Mouse (Mus musculus) midbrain, embryonic 13.5 days (tissue): ENCODE results near the gene Ikzf1. TPM values are rescaled to one million over a fixed set of nuclear protein-coding genes. Genes with fewer than 3 reads are reported as not detected.
A peak's percentile ranks its signal among the peaks of the same experiment; 100 is the strongest.

Source experiments
- ATAC-seq: fragments of 200-750 bp; cut with Nextera tagmentation; 2 replicates; pipeline ENCODE4 v1.8.0; 2017; ENCODE audit warnings: mild to moderate bottlenecking, moderate TSS enrichment, moderate library complexity
- H3K27ac ChIP-seq: fragments of 300-500 bp; sonication (generic); 2 replicates; pipeline ENCODE4 v1.5.1; 2015; ENCODE audit warnings: inconsistent platforms, mild to moderate bottlenecking, moderate library complexity
- H3K27me3 ChIP-seq: fragments of 300-500 bp; sonication (generic); 2 replicates; pipeline ENCODE4 v1.6.1; 2015; ENCODE audit warnings: mild to moderate bottlenecking, inconsistent platforms
- H3K36me3 ChIP-seq: fragments of 300-500 bp; sonication (generic); 2 replicates; pipeline ENCODE4 v1.6.1; 2015; ENCODE audit warnings: mild to moderate bottlenecking, inconsistent platforms
- H3K4me1 ChIP-seq: fragments of 300-500 bp; sonication (generic); replicated peaks from 2 replicates; pipeline ENCODE4 v1.6.1; 2015; ENCODE audit warnings: inconsistent platforms
- H3K4me2 ChIP-seq: fragments of 300-500 bp; sonication (generic); replicated peaks from 2 replicates; pipeline ENCODE4 v1.6.1; 2015; ENCODE audit warnings: moderate library complexity, mild to moderate bottlenecking, inconsistent platforms
- H3K4me3 ChIP-seq: fragments of 300-500 bp; sonication (generic); replicated peaks from 2 replicates; pipeline ENCODE4 v1.5.1; 2015; ENCODE audit warnings: mild to moderate bottlenecking, inconsistent platforms
- H3K9ac ChIP-seq: fragments of 300-500 bp; sonication (generic); replicated peaks from 2 replicates; pipeline ENCODE4 v1.6.1; 2015; ENCODE audit warnings: mild to moderate bottlenecking, inconsistent platforms
- H3K9me3 ChIP-seq: fragments of 300-500 bp; sonication (generic); 2 replicates; pipeline ENCODE4 v1.6.1; 2016; ENCODE audit warnings: mild to moderate bottlenecking, inconsistent platforms
- WGBS: fragments of 180-500 bp; shearing (Covaris S2); methylation state at CpG from one replicate; pipeline ENCODE4 v1.1.7; 2015; 5-methylcytosine and 5-hydroxymethylcytosine counted together
- polyA plus RNA-seq: library from polyadenylated mRNA; unstranded; fragments of >200 nt; fragmentation: Nextera tagmentation; extraction: Ambion mirVana; gene quantifications from 2 replicates; pipeline ENCODE4 v1.2.1, GENCODE M21; 2015

Gene Ikzf1
- polyA plus RNA-seq, 1 experiment from 2014 or later, result 1.2 TPM

DNA sequence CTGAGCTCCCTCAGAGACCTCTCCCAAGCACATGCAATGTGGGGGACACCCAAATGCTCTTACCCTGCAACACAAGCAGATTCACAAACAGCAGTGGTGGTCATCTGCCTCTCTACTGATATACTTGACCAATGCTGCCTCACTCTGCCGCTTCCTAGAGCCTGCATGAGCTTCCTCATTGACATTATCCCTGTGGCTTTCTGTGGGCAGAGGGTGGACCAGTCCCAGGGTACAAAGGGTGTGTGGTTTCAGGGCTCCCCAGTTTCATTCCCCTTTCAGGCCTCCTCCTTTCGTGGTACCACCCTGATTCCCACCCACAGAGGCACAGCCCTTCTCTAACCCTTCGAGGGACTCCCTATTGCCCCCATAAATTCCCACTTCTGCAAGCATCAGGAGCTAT is 92.4 kb downstream of the Ikzf1 start:
- Histone ChIP-seq H3K4me3 (no peak overlapping the region), H3K4me1 (no peaks in the 10 kb centered on the region), H3K36me3 (no peaks in the 10 kb centered on the region), H3K9ac (no peak overlapping the region), H3K27ac (no peak overlapping the region), H3K4me2 (no peak overlapping the region), H3K27me3 (no peaks in the 10 kb centered on the region), H3K9me3 (no peaks in the 10 kb centered on the region)
- 79% methylated on average over 3 of the region's 3 CpGs for WGBS
- ATAC-seq, result no peak

- ATAC-seq, result no peak
- no peak overlapping the region for H3K9ac ChIP-seq
- no peak overlapping the region for H3K4me3 ChIP-seq
- H3K4me1 ChIP-seq, result no peaks in the 10 kb centered on the region
- no peaks in the 10 kb centered on the region for H3K27me3 ChIP-seq
- H3K27ac ChIP-seq, result no peak overlapping the region
- H3K36me3 ChIP-seq, result no peaks in the 10 kb centered on the region
- H3K4me2 ChIP-seq, result no peak overlapping the region
- no peaks in the 10 kb centered on the region for H3K9me3 ChIP-seq
- WGBS, result 76% methylated on average over 2 of the region's 2 CpGs
Measured at GRCm38 (mm10) chr11:11777796-11778195, 93.0 kb downstream of the Ikzf1 start.

GRCm38 (mm10) chr11:11778345-11778744 is 93.5 kb downstream of the Ikzf1 start:
- 92% methylated on average over 6 of the region's 6 CpGs for WGBS
- no peaks in the 10 kb centered on the region for H3K9me3 ChIP-seq
- no peak overlapping the region for H3K4me3 ChIP-seq
- no peaks in the 10 kb centered on the region for H3K27me3 ChIP-seq
- no peaks in the 10 kb centered on the region for H3K4me1 ChIP-seq
- H3K9ac ChIP-seq, result no peak overlapping the region
- ATAC-seq, result no peak
- H3K36me3 ChIP-seq, result no peaks in the 10 kb centered on the region
- no peak overlapping the region for H3K27ac ChIP-seq
- no peak overlapping the region for H3K4me2 ChIP-seq

DNA sequence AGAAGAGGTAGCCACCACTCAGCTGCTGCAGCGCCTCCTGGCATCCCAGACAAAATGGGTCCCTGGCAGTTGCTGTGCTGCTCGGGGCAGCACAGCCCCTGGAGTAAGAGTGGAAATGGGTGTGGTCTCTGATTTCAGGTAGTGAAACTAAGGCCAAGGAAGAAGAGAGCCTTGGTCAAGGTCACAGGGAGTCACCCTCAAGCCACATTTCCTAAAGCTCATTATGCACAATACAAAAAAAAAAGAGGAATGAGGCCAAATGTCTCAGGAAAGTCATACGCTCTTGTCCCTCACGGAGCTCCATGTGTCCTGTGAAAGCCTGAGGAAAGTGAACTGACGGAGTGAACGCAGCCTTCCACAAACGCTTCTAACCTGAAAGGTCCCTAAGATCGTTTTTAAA is 96.9 kb downstream of the Ikzf1 start:
- H3K27ac ChIP-seq, result no peak overlapping the region
- no peak overlapping the region for H3K9ac ChIP-seq
- no peaks in the 10 kb centered on the region for H3K9me3 ChIP-seq
- no peak for ATAC-seq
- WGBS, result 86% methylated on average over 8 of the region's 8 CpGs
- H3K27me3 ChIP-seq, result no peaks in the 10 kb centered on the region
- no peak overlapping the region for H3K4me3 ChIP-seq
- H3K4me1 ChIP-seq, result no peaks in the 10 kb centered on the region
- H3K36me3 ChIP-seq, result no peaks in the 10 kb centered on the region
- no peak overlapping the region for H3K4me2 ChIP-seq

GRCm38 (mm10) chr11:11785457-11785856 is 100.7 kb downstream of the Ikzf1 start:
- H3K9ac ChIP-seq, result no peak overlapping the region
- H3K27ac ChIP-seq, result no peak overlapping the region
- no peak overlapping the region for H3K4me3 ChIP-seq
- no peaks in the 10 kb centered on the region for H3K9me3 ChIP-seq
- H3K4me2 ChIP-seq, result no peak overlapping the region
- no peak for ATAC-seq
- H3K4me1 ChIP-seq, result no peaks in the 10 kb centered on the region
- WGBS, result 70% methylated on average over 6 of the region's 6 CpGs
- H3K27me3 ChIP-seq, result no peaks in the 10 kb centered on the region
- H3K36me3 ChIP-seq, result no peaks in the 10 kb centered on the region

DNA sequence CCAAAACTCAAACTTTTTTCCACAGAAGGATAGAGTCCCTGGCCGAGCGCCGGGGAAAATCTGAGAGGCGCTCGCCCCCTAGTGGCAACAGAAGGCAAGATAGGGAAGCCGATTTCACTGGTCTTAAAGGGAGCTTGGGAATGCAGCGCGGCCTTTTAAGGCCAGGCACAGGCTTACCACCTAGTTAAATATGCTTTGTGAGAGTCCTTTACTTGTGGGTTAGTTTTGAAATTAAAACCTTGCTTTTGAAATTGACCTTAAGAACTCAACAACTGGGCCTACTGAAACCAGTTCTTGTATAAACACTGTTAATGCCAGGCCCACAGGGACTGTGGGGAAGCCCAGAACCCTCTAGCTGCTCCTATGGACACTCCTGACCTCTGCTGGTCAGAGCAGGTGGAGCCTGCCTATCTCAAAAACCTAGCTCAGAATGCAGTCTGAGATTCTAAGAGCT is 103.7 kb downstream of the Ikzf1 start:
- Histone ChIP-seq H3K27ac (no peak overlapping the region), H3K27me3 (no peaks in the 10 kb centered on the region), H3K36me3 (no peaks in the 10 kb centered on the region), H3K9ac (no peak overlapping the region), H3K4me1 (no peaks in the 10 kb centered on the region), H3K4me3 (no peak overlapping the region), H3K9me3 (no peaks in the 10 kb centered on the region), H3K4me2 (peak overlapping the region; percentile 34)
- ATAC-seq, result peak; percentile 97
- WGBS, result under 1% methylated on average over 8 of the region's 8 CpGs

- Histone ChIP-seq H3K9me3 (no peaks in the 10 kb centered on the region), H3K36me3 (no peaks in the 10 kb centered on the region), H3K4me3 (no peak overlapping the region), H3K27ac (no peak overlapping the region), H3K27me3 (no peaks in the 10 kb centered on the region), H3K4me1 (no peaks in the 10 kb centered on the region), H3K4me2 (no peak overlapping the region), H3K9ac (no peak overlapping the region)
- ATAC-seq, result no peak
- 91% methylated on average over 1 of the region's 1 CpGs for WGBS
Measured at GRCm38 (mm10) chr11:11794626-11795025, 109.8 kb downstream of the Ikzf1 start.

- Histone ChIP-seq H3K27me3 (no peaks in the 10 kb centered on the region), H3K36me3 (peaks cover 19% of the 10 kb centered on the region), H3K4me3 (no peak overlapping the region), H3K27ac (no peak overlapping the region), H3K9ac (no peak overlapping the region), H3K4me2 (no peak overlapping the region), H3K9me3 (no peaks in the 10 kb centered on the region), H3K4me1 (no peaks in the 10 kb centered on the region)
- no peak for ATAC-seq
- 100% methylated on average over 1 of the region's 1 CpGs for WGBS
Measured at GRCm38 (mm10) chr11:11798690-11799089, 113.9 kb downstream of the Ikzf1 start.

DNA sequence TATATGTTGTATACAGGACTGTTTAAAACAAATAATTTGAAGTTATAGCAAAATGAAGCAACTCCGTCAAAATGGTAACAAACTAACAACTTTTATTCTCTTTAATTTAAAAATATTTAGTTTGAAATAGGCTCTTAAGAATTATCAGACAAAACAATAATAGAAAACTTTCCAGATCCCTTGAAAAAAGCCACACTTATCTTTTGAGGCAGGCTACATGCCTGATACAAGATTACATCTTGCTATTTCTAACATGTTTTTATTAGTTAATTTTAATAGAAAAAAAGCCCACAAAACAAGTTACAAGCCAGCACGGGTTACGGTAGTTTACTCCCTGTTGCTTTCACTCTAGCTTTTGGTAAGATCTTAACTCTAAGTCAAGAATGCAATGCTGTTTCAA is 115.5 kb downstream of the Ikzf1 start:
- ATAC-seq, result no peak
- Histone ChIP-seq H3K9me3 (no peaks in the 10 kb centered on the region), H3K27me3 (no peaks in the 10 kb centered on the region), H3K4me2 (no peak overlapping the region), H3K36me3 (peaks cover 19% of the 10 kb centered on the region), H3K4me1 (no peaks in the 10 kb centered on the region), H3K9ac (no peak overlapping the region), H3K27ac (no peak overlapping the region), H3K4me3 (no peak overlapping the region)
- 98% methylated on average over 3 of the region's 3 CpGs for WGBS

DNA sequence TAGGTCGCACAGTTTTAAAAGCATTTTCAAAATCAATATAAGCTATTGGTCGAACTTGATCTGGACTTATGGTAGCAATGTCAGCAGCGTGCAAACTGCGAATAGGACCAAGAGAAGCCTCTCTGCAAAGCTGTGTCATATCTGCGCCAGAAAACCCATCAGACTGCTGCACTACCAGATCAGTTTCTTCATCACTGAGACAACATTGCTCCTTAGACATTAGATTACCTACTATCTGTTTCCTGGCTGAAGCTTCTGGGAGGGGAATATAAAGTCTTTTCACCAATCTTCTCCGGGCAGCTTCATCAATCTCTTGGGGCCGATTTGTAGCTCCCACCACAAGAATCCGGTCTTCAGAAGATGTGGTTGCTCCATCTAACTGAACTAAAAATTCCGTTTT is 116.3 kb downstream of the Ikzf1 start:
- Histone ChIP-seq H3K9me3 (no peaks in the 10 kb centered on the region), H3K36me3 (peaks cover 22% of the 10 kb centered on the region), H3K4me2 (no peak overlapping the region), H3K9ac (no peak overlapping the region), H3K27me3 (no peaks in the 10 kb centered on the region), H3K27ac (no peak overlapping the region), H3K4me1 (no peaks in the 10 kb centered on the region), H3K4me3 (no peak overlapping the region)
- 94% methylated on average over 9 of the region's 9 CpGs for WGBS
- ATAC-seq, result no peak

DNA sequence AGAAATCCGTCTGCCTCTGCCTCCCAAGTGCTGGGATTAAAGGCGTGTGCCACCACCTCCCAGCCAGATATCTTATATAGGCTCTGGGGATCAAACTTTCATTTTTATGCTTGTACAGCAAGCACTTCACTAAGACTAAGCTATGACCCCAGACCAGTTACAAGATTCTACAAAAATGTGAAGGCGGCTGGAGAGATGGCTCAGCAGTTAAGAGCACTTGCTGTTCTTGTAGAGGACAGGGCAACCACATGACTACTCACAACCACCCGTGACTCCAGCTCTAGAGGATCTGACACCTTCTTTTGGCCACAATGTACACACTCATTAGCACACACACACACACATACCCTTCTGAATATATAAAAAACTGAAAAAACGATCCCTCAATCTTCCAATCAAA is 119.6 kb downstream of the Ikzf1 start:
- Histone ChIP-seq H3K36me3 (peaks cover 22% of the 10 kb centered on the region), H3K9ac (no peak overlapping the region), H3K4me3 (no peak overlapping the region), H3K4me2 (no peak overlapping the region), H3K27ac (no peak overlapping the region), H3K27me3 (no peaks in the 10 kb centered on the region), H3K9me3 (no peaks in the 10 kb centered on the region), H3K4me1 (peaks cover 9% of the 10 kb centered on the region)
- WGBS, result 90% methylated on average over 5 of the region's 5 CpGs
- ATAC-seq, result no peak

DNA sequence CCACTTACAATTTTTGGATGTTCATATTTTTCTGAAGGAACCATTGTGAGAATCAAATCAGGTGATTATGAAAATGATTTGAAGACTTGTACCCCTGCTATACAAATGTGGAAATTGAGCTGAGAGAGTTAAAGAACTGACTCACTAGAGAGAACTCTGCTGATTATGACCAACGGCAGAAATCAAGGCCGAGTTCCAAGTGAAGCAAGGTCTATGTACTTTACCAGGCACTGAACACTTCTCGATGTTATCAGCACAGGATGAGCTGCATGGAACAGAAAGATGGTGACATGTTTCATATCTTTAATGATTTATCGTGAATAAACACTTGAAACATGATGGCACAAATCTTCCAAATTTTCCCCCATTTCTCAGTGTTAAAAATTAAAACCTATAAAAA is 121.1 kb downstream of the Ikzf1 start:
- no peaks in the 10 kb centered on the region for H3K27me3 ChIP-seq
- H3K4me2 ChIP-seq, result no peak overlapping the region
- H3K9ac ChIP-seq, result no peak overlapping the region
- 93% methylated on average over 4 of the region's 4 CpGs for WGBS
- H3K9me3 ChIP-seq, result no peaks in the 10 kb centered on the region
- no peak for ATAC-seq
- H3K36me3 ChIP-seq, result peaks cover 19% of the 10 kb centered on the region
- H3K4me1 ChIP-seq, result peaks cover 17% of the 10 kb centered on the region
- no peak overlapping the region for H3K27ac ChIP-seq
- H3K4me3 ChIP-seq, result no peak overlapping the region

GRCm38 (mm10) chr11:11808035-11808819 is 123.4 kb downstream of the Ikzf1 start:
- Histone ChIP-seq H3K9me3 (no peaks in the 10 kb centered on the region), H3K27me3 (no peaks in the 10 kb centered on the region), H3K4me1 (peaks cover 17% of the 10 kb centered on the region), H3K4me3 (peak overlapping the region; percentile 67), H3K36me3 (0 out of 2 replicates have a peak, but pooled peaks cover 3% of the 10 kb centered on the region), H3K27ac (no peak overlapping the region), H3K9ac (peak overlapping the region; percentile 81), H3K4me2 (peak overlapping the region; percentile 78)
- WGBS, result 10% methylated on average over 25 of the region's 25 CpGs
- ATAC-seq, result no peak
